Mouse (Mus musculus) liver, embryonic 14 days (tissue): ENCODE data around the gene Larp1. TPM values are rescaled to one million over a fixed set of nuclear protein-coding genes. Genes with fewer than 3 reads are reported as not detected.

Source experiments
- polyA plus RNA-seq: library from polyadenylated mRNA; depleted of rRNA; stranded (reverse); fragments of >200 nt; gene quantifications from 2 replicates; pipeline ENCODE4 v1.2.3, GENCODE M21; 2012; rRNA removed

Larp1 gene
- polyA plus RNA-seq, result 24.5 and 26.5 TPM in 2 replicates

GRCm38 (mm10) chr11:58009051-58009515, at the start of gene Larp1:
TSS of gene Larp1 (plus strand) at chr11:58009064.

GRCm38 (mm10) chr11:58093021-58093528, 84.2 kb downstream of the Larp1 start, which contains the start of gene Gm12248:
TSS of gene Gm12248 (minus strand) at chr11:58093134.

GRCm38 (mm10) chr11:58103697-58104306, 94.9 kb downstream of the Larp1 start, which contains the start of gene Cnot8:
TSS of gene Cnot8 (plus strand) at chr11:58104153.

Other genes starting within 250 kb of the Larp1 start
- 6.6 and 6.7 TPM in 2 replicates for gene Sap30l, start 207.4 kb upstream of the Larp1 start, polyA plus RNA-seq
- gene Hand1, start 176.2 kb upstream of the Larp1 start, polyA plus RNA-seq, result 0.10 and 0.44 TPM in 2 replicates
- not detected in 2 replicates for gene Gm12248, start 84.1 kb downstream of the Larp1 start, polyA plus RNA-seq
- 24.6 and 27.2 TPM in 2 replicates for gene Cnot8, start 95.1 kb downstream of the Larp1 start, polyA plus RNA-seq
- 5.3 and 6.5 TPM in 2 replicates for gene Gemin5, start 159.5 kb downstream of the Larp1 start, polyA plus RNA-seq
- gene Mrpl22, start 162.6 kb downstream of the Larp1 start, polyA plus RNA-seq, result 68.9 and 70.7 TPM in 2 replicates
- 5.5 and 8.0 TPM in 2 replicates for gene Igtp, start 190.5 kb downstream of the Larp1 start, polyA plus RNA-seq
- 3.3 and 4.7 TPM in 2 replicates for gene Irgm2, start 190.6 kb downstream of the Larp1 start, polyA plus RNA-seq